Mouse (Mus musculus) left cerebral cortex, adult 6 months (tissue): ENCODE results near the gene Mycl. TPM values are rescaled to one million over a fixed set of nuclear protein-coding genes. Genes with fewer than 3 reads are reported as not detected.

ENCODE experiments used
- long read RNA-seq, 2 experiments: library from polyadenylated mRNA; unstranded; transcript quantifications; one replicate each; pipeline ENCODE4 v2.0.0; 2019 to 2020
- polyA plus RNA-seq: library from polyadenylated mRNA; unstranded; fragments of <200 nt; fragmentation: Nextera tagmentation; gene quantifications from 2 replicates; pipeline ENCODE4 v1.2.3, GENCODE M21; 2021

Mycl gene
- 3.0 and 6.6 TPM in 2 replicates for polyA plus RNA-seq
- long read RNA-seq, experiment 1, transcript Mycl-201 (2 exons, 3,501 nt) = minor isoform, 7 of 20 reads
- long read RNA-seq, experiment 1, transcript Mycl-202 (3 exons, 3,293 nt) = major isoform, 10 of 20 reads
- long read RNA-seq, experiment 1, partial matches to known transcripts = 2 of 20 reads
- long read RNA-seq, experiment 1, other reads (novel, unspliced or antisense) = 1 of 20 reads
- long read RNA-seq, experiment 2, partial matches to known transcripts = 5 of 7 reads
- long read RNA-seq, experiment 2, other reads (novel, unspliced or antisense) = 0 of 7 reads

DNA sequence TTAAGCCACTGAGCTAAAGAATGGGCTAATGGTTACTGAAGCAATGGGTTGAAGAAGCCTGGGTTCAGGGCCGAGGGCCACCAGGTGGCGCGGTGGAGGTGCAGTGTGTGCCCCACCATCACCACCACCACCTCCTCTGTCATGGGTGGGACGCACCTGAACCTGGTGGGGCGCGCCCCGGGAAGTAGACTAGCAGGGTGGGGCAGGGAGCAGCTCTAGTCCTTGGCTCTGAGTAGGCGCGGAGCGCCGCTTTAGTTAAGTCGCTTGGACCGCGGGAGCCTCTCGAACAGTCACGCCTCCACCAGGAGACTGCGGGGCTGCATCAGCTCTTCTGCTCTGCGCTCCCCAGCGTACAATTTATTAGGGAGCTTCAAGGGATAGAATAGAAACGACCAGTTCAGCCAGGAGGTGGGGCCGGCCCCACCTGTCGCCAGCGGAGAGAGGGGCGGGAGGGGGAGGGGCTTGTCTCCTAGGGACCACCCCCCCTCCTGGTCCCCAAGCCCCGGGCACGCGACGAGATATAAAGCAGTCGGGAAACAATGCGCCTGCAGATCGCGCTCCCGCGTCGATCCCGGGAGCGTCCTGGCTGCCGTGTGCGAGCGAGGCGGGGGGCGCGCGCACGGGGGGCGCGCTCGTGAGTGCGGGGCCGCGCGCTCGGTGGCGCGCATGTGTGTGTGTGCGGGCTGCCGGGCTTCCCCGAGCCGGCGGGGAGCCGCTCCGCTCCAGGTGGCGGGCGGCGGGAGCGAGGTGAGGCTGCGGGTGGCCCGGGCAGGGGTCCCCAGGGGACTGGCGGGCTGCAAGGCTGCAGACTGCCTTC is at the start of gene Mycl:
Gene Mycl (plus strand): TSS at position 249 of the 817 bp plus-strand sequence.

GRCm38 (mm10) chr4:122961100-122961567 is 34.3 kb upstream of the Mycl start, which contains the start of gene Mfsd2a:
Gene Mfsd2a, minus strand, starts transcription at chr4:122961188.

GRCm38 (mm10) chr4:123016451-123016957 is 21.1 kb downstream of the Mycl start, which contains the start of gene Trit1:
Gene Trit1, plus strand, starts transcription at chr4:123016597.

Other genes starting within 250 kb of the Mycl start
- gene Ppt1, start 159.4 kb upstream of the Mycl start, polyA plus RNA-seq = 97.0 and 103 TPM in 2 replicates
- gene Cap1, start 109.6 kb upstream of the Mycl start, polyA plus RNA-seq = 20.4 and 50.3 TPM in 2 replicates
- 15.0 TPM in 2 replicates for gene Mfsd2a, start 34.5 kb upstream of the Mycl start, polyA plus RNA-seq
- gene Trit1, start 20.9 kb downstream of the Mycl start, polyA plus RNA-seq = 4.4 and 5.9 TPM in 2 replicates
- gene Bmp8b, start 109.5 kb downstream of the Mycl start, polyA plus RNA-seq = 0.05 TPM in 1 of 2 replicates, not detected in the other
- gene Oxct2b, start 120.6 kb downstream of the Mycl start, polyA plus RNA-seq = 0.23 and 0.29 TPM in 2 replicates
- gene Ppie, start 144.3 kb downstream of the Mycl start, polyA plus RNA-seq = 31.6 and 41.4 TPM in 2 replicates
- gene Hpcal4, start 187.6 kb downstream of the Mycl start, polyA plus RNA-seq = 373 and 439 TPM in 2 replicates
- gene Nt5c1a, start 205.9 kb downstream of the Mycl start, polyA plus RNA-seq = 5.9 and 10.0 TPM in 2 replicates
- 1.7 and 2.6 TPM in 2 replicates for gene Heyl, start 237.9 kb downstream of the Mycl start, polyA plus RNA-seq